Comparison of ENCODE assay signal across 21 mouse cellular contexts in the genomic region with DNA sequence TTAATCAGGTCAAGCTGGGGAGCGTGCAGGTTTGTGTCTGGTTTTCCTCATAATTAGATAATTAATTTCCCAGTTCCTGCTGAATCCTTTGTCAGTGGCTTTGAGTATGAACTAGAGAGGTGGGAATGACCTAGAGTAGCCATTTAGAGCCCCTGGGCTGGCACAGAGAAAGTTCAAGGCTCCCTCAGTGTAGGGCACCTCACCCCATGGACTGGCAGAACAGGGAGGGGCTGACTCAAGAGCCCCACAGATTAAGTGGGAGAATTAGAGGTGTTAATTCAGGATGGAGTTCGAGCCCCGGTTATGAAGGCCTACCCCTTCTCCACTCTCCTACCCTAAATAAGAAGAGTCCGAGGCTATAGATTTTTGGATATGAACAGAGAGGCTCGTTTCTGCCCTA. TPM values are rescaled to one million over a fixed set of nuclear protein-coding genes. Genes with fewer than 3 reads are reported as not detected.
DNase-seq lines count a peak whose midpoint lies in the region; ATAC-seq lines count a peak whose summit lies in the region.
"Had no signal": no experiment of that assay in that cellular context is flagged by ENCODE, and none has a peak within 500 bp of the region (broad histone marks: within the 10 kb centered on the region; RNA-seq: fewer than 3 reads in every experiment).

No protein-coding gene starts in this region.

- 76% methylated on average over 5 of the region's 5 CpGs for WGBS in forebrain, embryonic 15.5 days
- 85% methylated on average over 5 of the region's 5 CpGs for WGBS in forebrain, embryonic 12.5 days
- 89% methylated on average over 5 of the region's 5 CpGs for WGBS in hindbrain, embryonic 15.5 days
- 79% methylated on average over 5 of the region's 5 CpGs for WGBS in hindbrain, embryonic 11.5 days
- WGBS in neural tube, embryonic 13.5 days = 87% methylated on average over 5 of the region's 5 CpGs

- no peaks in the 10 kb centered on the region for H3K9me3 ChIP-seq in forebrain, embryonic 15.5 days
- H3K9me3 ChIP-seq in forebrain, embryonic 12.5 days = no peaks in the 10 kb centered on the region
- H3K9me3 ChIP-seq in hindbrain, embryonic 15.5 days = no peaks in the 10 kb centered on the region
- H3K9me3 ChIP-seq in hindbrain, embryonic 11.5 days (ENCODE audit: control insufficient read depth, low read length) = no peaks in the 10 kb centered on the region
- no peaks in the 10 kb centered on the region for H3K9me3 ChIP-seq in neural tube, embryonic 13.5 days
- H3K9me3 ChIP-seq: embryonic facial prominence, embryonic 13.5 days had no signal

- H3K27ac ChIP-seq in forebrain, embryonic 15.5 days (replicated peaks) = no peak overlapping the region
- H3K27ac ChIP-seq in forebrain, embryonic 12.5 days = no peak overlapping the region
- H3K27ac ChIP-seq in hindbrain, embryonic 15.5 days (replicated peaks) = peak overlapping the region; percentile 70
- no peak overlapping the region for H3K27ac ChIP-seq in hindbrain, embryonic 11.5 days (ENCODE audit: low read depth, low read length)
- H3K27ac ChIP-seq in neural tube, embryonic 13.5 days (replicated peaks) = no peak overlapping the region
- H3K27ac ChIP-seq: embryonic facial prominence, embryonic 13.5 days; kidney, postnatal 0 days; liver, embryonic 12.5 days; stomach, postnatal 0 days had no signal

- H3K4me2 ChIP-seq in forebrain, embryonic 15.5 days (replicated peaks) = peak overlapping the region; percentile 74; the same call in 1 of the 2 replicates
- no peak overlapping the region for H3K4me2 ChIP-seq in forebrain, embryonic 12.5 days
- peak overlapping the region; percentile 76 for H3K4me2 ChIP-seq in hindbrain, embryonic 15.5 days
- no peak overlapping the region for H3K4me2 ChIP-seq in hindbrain, embryonic 11.5 days (replicated peaks; ENCODE audit: low read depth, low read length)
- H3K4me2 ChIP-seq in neural tube, embryonic 13.5 days = peak overlapping the region; percentile 82

- peaks cover 16% of the 10 kb centered on the region for H3K4me1 ChIP-seq in forebrain, embryonic 15.5 days
- H3K4me1 ChIP-seq in forebrain, embryonic 12.5 days = peaks cover 11% of the 10 kb centered on the region
- H3K4me1 ChIP-seq in hindbrain, embryonic 15.5 days (replicated peaks) = peaks cover 45% of the 10 kb centered on the region
- no peaks in the 10 kb centered on the region for H3K4me1 ChIP-seq in hindbrain, embryonic 11.5 days (replicated peaks; ENCODE audit: control insufficient read depth, insufficient read depth, low read length)
- peaks cover 25% of the 10 kb centered on the region for H3K4me1 ChIP-seq in neural tube, embryonic 13.5 days (replicated peaks)

- no peak for DNase-seq in hindbrain, embryonic 11.5 days (ENCODE audit: low spot score)
- no peak for DNase-seq in neural tube, embryonic 10.5 days (ENCODE audit: extremely low spot score, low spot score)
- no peak for DNase-seq in T-cell, adult 2 months (ENCODE audit: low spot score)
- DNase-seq: adrenal gland, postnatal 25 days; cerebellum, adult 11-12 months; gastrocnemius, postnatal 25 days; lung, embryonic 14.5 days; lung, postnatal 36 days; right cerebral cortex, postnatal 4 days had no signal

- H3K27me3 ChIP-seq in forebrain, embryonic 15.5 days = peaks cover 41% of the 10 kb centered on the region
- H3K27me3 ChIP-seq in forebrain, embryonic 12.5 days = peaks cover 75% of the 10 kb centered on the region
- no peaks in the 10 kb centered on the region for H3K27me3 ChIP-seq in hindbrain, embryonic 15.5 days
- H3K27me3 ChIP-seq in hindbrain, embryonic 11.5 days (ENCODE audit: control insufficient read depth, insufficient read depth, low read length) = peaks cover 41% of the 10 kb centered on the region
- peaks cover 67% of the 10 kb centered on the region for H3K27me3 ChIP-seq in neural tube, embryonic 13.5 days

- H3K9ac ChIP-seq in forebrain, embryonic 15.5 days (replicated peaks) = no peak overlapping the region
- no peak overlapping the region for H3K9ac ChIP-seq in forebrain, embryonic 12.5 days
- peak overlapping the region; percentile 74; the same call in 1 of the 2 replicates for H3K9ac ChIP-seq in hindbrain, embryonic 15.5 days
- no peak overlapping the region for H3K9ac ChIP-seq in hindbrain, embryonic 11.5 days (ENCODE audit: low read depth, low read length)
- H3K9ac ChIP-seq in neural tube, embryonic 13.5 days = 0 out of 2 replicates have a peak overlapping the region, but pooled peaks have one; percentile 76
- H3K9ac ChIP-seq: lung, embryonic 14.5 days had no signal

- peak overlapping the region; percentile 52 for H3K4me3 ChIP-seq in forebrain, embryonic 15.5 days
- H3K4me3 ChIP-seq in forebrain, embryonic 12.5 days (replicated peaks) = no peak overlapping the region
- H3K4me3 ChIP-seq in hindbrain, embryonic 15.5 days = peak overlapping the region; percentile 67
- H3K4me3 ChIP-seq in hindbrain, embryonic 11.5 days (ENCODE audit: low read depth, low read length) = no peak overlapping the region
- peak overlapping the region; percentile 64 for H3K4me3 ChIP-seq in neural tube, embryonic 13.5 days
- H3K4me3 ChIP-seq: myocyte had no signal

- ATAC-seq in forebrain, embryonic 15.5 days (replicated peaks) = no peak
- no peak for ATAC-seq in forebrain, embryonic 12.5 days (ENCODE audit: low FRiP score)
- no peak for ATAC-seq in hindbrain, embryonic 15.5 days (ENCODE audit: low FRiP score, low read depth)
- ATAC-seq in hindbrain, embryonic 11.5 days (ENCODE audit: low FRiP score) = no peak
- no peak for ATAC-seq in neural tube, embryonic 13.5 days (ENCODE audit: low read depth)
- ATAC-seq: CD4-positive, CD25-positive, alpha-beta regulatory T cell, adult 4 months; liver, embryonic 12.5 days had no signal

- H3K36me3 ChIP-seq in forebrain, embryonic 15.5 days = no peaks in the 10 kb centered on the region
- no peaks in the 10 kb centered on the region for H3K36me3 ChIP-seq in forebrain, embryonic 12.5 days (replicated peaks)
- no peaks in the 10 kb centered on the region for H3K36me3 ChIP-seq in hindbrain, embryonic 15.5 days
- H3K36me3 ChIP-seq in hindbrain, embryonic 11.5 days (ENCODE audit: control insufficient read depth, insufficient read depth, low read length) = no peaks in the 10 kb centered on the region
- no peaks in the 10 kb centered on the region for H3K36me3 ChIP-seq in neural tube, embryonic 13.5 days
- H3K36me3 ChIP-seq: embryonic facial prominence, embryonic 13.5 days; liver, embryonic 12.5 days had no signal

RNA-seq across cellular contexts. Expression of gene Fmnl1, which starts 1.2 kb away (rescaled TPM):
- polyA plus RNA-seq in forebrain, embryonic 15.5 days (2015; fragmentation: Nextera tagmentation; extraction: Ambion mirVana) = 1.7 and 3.1 TPM in 2 replicates
- 1.1 TPM in 2 replicates for polyA plus RNA-seq in forebrain, embryonic 12.5 days (2016; fragmentation: Nextera tagmentation; extraction: Ambion mirVana)
- 7.0 and 7.8 TPM in 2 replicates for polyA plus RNA-seq in hindbrain, embryonic 15.5 days (2015; fragmentation: Nextera tagmentation; extraction: Ambion mirVana)
- 0.91 and 1.1 TPM in 2 replicates for polyA plus RNA-seq in hindbrain, embryonic 11.5 days (2014; fragmentation: Nextera tagmentation; extraction: Ambion mirVana)
- 3.0 and 4.2 TPM in 2 replicates for polyA plus RNA-seq in neural tube, embryonic 13.5 days (2015; fragmentation: Nextera tagmentation; extraction: Ambion mirVana)

RNA-seq across cellular contexts. Expression of gene Hexim2, which starts 37.4 kb away (rescaled TPM):
- 20.8 and 23.8 TPM in 2 replicates for polyA plus RNA-seq in forebrain, embryonic 15.5 days (2015; fragmentation: Nextera tagmentation; extraction: Ambion mirVana)
- 10.1 and 11.8 TPM in 2 replicates for polyA plus RNA-seq in forebrain, embryonic 12.5 days (2016; fragmentation: Nextera tagmentation; extraction: Ambion mirVana)
- 23.5 and 28.4 TPM in 2 replicates for polyA plus RNA-seq in hindbrain, embryonic 15.5 days (2015; fragmentation: Nextera tagmentation; extraction: Ambion mirVana)
- polyA plus RNA-seq in hindbrain, embryonic 11.5 days (2014; fragmentation: Nextera tagmentation; extraction: Ambion mirVana) = 5.2 and 7.3 TPM in 2 replicates
- polyA plus RNA-seq in neural tube, embryonic 13.5 days (2015; fragmentation: Nextera tagmentation; extraction: Ambion mirVana) = 17.3 and 17.6 TPM in 2 replicates

RNA-seq across cellular contexts. Expression of gene 1700023F06Rik, which starts 38.7 kb away (rescaled TPM):
- 0.75 and 0.98 TPM in 2 replicates for polyA plus RNA-seq in forebrain, embryonic 15.5 days (2015; fragmentation: Nextera tagmentation; extraction: Ambion mirVana)
- 0.33 and 0.64 TPM in 2 replicates for polyA plus RNA-seq in forebrain, embryonic 12.5 days (2016; fragmentation: Nextera tagmentation; extraction: Ambion mirVana)
- polyA plus RNA-seq in hindbrain, embryonic 15.5 days (2015; fragmentation: Nextera tagmentation; extraction: Ambion mirVana) = 2.3 and 2.6 TPM in 2 replicates
- 0.25 and 0.27 TPM in 2 replicates for polyA plus RNA-seq in hindbrain, embryonic 11.5 days (2014; fragmentation: Nextera tagmentation; extraction: Ambion mirVana)
- 0.72 and 0.95 TPM in 2 replicates for polyA plus RNA-seq in neural tube, embryonic 13.5 days (2015; fragmentation: Nextera tagmentation; extraction: Ambion mirVana)
- polyA plus RNA-seq: CD4-positive, CD25-positive, alpha-beta regulatory T cell, adult 4 months; heart, postnatal 0 days; myocyte had no signal

RNA-seq across cellular contexts. Expression of gene Spata32, which starts 48.6 kb away (rescaled TPM):
- polyA plus RNA-seq in forebrain, embryonic 15.5 days (2015; fragmentation: Nextera tagmentation; extraction: Ambion mirVana) = 0.15 and 0.38 TPM in 2 replicates
- not detected in 2 replicates for polyA plus RNA-seq in forebrain, embryonic 12.5 days (2016; fragmentation: Nextera tagmentation; extraction: Ambion mirVana)
- 0.99 and 1.4 TPM in 2 replicates for polyA plus RNA-seq in hindbrain, embryonic 15.5 days (2015; fragmentation: Nextera tagmentation; extraction: Ambion mirVana)
- not detected in 2 replicates for polyA plus RNA-seq in hindbrain, embryonic 11.5 days (2014; fragmentation: Nextera tagmentation; extraction: Ambion mirVana)
- polyA plus RNA-seq in neural tube, embryonic 13.5 days (2015; fragmentation: Nextera tagmentation; extraction: Ambion mirVana) = 0.17 and 0.28 TPM in 2 replicates
- polyA plus RNA-seq: CD4-positive, CD25-positive, alpha-beta regulatory T cell, adult 4 months; embryonic facial prominence, embryonic 13.5 days; heart, postnatal 0 days; kidney, postnatal 0 days; limb, embryonic 11.5 days; liver, embryonic 12.5 days; lung, embryonic 14.5 days; stomach, postnatal 0 days had no signal

RNA-seq across cellular contexts. Expression of gene Hexim1, which starts 53.6 kb away (rescaled TPM):
- polyA plus RNA-seq in forebrain, embryonic 15.5 days (2015; fragmentation: Nextera tagmentation; extraction: Ambion mirVana) = 3.4 and 3.8 TPM in 2 replicates
- polyA plus RNA-seq in forebrain, embryonic 12.5 days (2016; fragmentation: Nextera tagmentation; extraction: Ambion mirVana) = 3.4 TPM in 2 replicates
- polyA plus RNA-seq in hindbrain, embryonic 15.5 days (2015; fragmentation: Nextera tagmentation; extraction: Ambion mirVana) = 3.7 and 3.9 TPM in 2 replicates
- polyA plus RNA-seq in hindbrain, embryonic 11.5 days (2014; fragmentation: Nextera tagmentation; extraction: Ambion mirVana) = 4.1 and 5.4 TPM in 2 replicates
- 3.6 and 3.9 TPM in 2 replicates for polyA plus RNA-seq in neural tube, embryonic 13.5 days (2015; fragmentation: Nextera tagmentation; extraction: Ambion mirVana)

Comparison
In these comparisons a context has a peak if more than half of its experiments do, and no peak if none do; other contexts are left out.
1. H3K4me2 ChIP-seq: peak in forebrain, embryonic 15.5 days (single experiment), hindbrain, embryonic 15.5 days (single experiment) and neural tube, embryonic 13.5 days (single experiment); none in forebrain, embryonic 12.5 days (single experiment) and hindbrain, embryonic 11.5 days (single experiment).
2. H3K4me3 ChIP-seq: peak in forebrain, embryonic 15.5 days (single experiment), hindbrain, embryonic 15.5 days (single experiment) and neural tube, embryonic 13.5 days (single experiment); none in forebrain, embryonic 12.5 days (single experiment) and hindbrain, embryonic 11.5 days (single experiment).
3. H3K9ac ChIP-seq: peak in hindbrain, embryonic 15.5 days (single experiment) and neural tube, embryonic 13.5 days (single experiment); none in forebrain, embryonic 15.5 days (single experiment), forebrain, embryonic 12.5 days (single experiment) and hindbrain, embryonic 11.5 days (single experiment).